Mouse (Mus musculus) midbrain, embryonic 13.5 days (tissue): Measurements from ENCODE around the gene Snw1. TPM values are rescaled to one million over a fixed set of nuclear protein-coding genes. Genes with fewer than 3 reads are reported as not detected.

Experiments used
- ATAC-seq: fragments of 200-750 bp; cut with Nextera tagmentation; 2 replicates; pipeline ENCODE4 v1.8.0; 2017; ENCODE audit warnings: mild to moderate bottlenecking, moderate TSS enrichment, moderate library complexity
- H3K27ac ChIP-seq: fragments of 300-500 bp; sonication (generic); 2 replicates; pipeline ENCODE4 v1.5.1; 2015; ENCODE audit warnings: inconsistent platforms, mild to moderate bottlenecking, moderate library complexity
- H3K27me3 ChIP-seq: fragments of 300-500 bp; sonication (generic); 2 replicates; pipeline ENCODE4 v1.6.1; 2015; ENCODE audit warnings: mild to moderate bottlenecking, inconsistent platforms
- H3K36me3 ChIP-seq: fragments of 300-500 bp; sonication (generic); 2 replicates; pipeline ENCODE4 v1.6.1; 2015; ENCODE audit warnings: mild to moderate bottlenecking, inconsistent platforms
- H3K4me1 ChIP-seq: fragments of 300-500 bp; sonication (generic); replicated peaks from 2 replicates; pipeline ENCODE4 v1.6.1; 2015; ENCODE audit warnings: inconsistent platforms
- H3K4me2 ChIP-seq: fragments of 300-500 bp; sonication (generic); replicated peaks from 2 replicates; pipeline ENCODE4 v1.6.1; 2015; ENCODE audit warnings: moderate library complexity, mild to moderate bottlenecking, inconsistent platforms
- H3K4me3 ChIP-seq: fragments of 300-500 bp; sonication (generic); replicated peaks from 2 replicates; pipeline ENCODE4 v1.5.1; 2015; ENCODE audit warnings: mild to moderate bottlenecking, inconsistent platforms
- H3K9ac ChIP-seq: fragments of 300-500 bp; sonication (generic); replicated peaks from 2 replicates; pipeline ENCODE4 v1.6.1; 2015; ENCODE audit warnings: mild to moderate bottlenecking, inconsistent platforms
- H3K9me3 ChIP-seq: fragments of 300-500 bp; sonication (generic); 2 replicates; pipeline ENCODE4 v1.6.1; 2016; ENCODE audit warnings: mild to moderate bottlenecking, inconsistent platforms
- WGBS: fragments of 180-500 bp; shearing (Covaris S2); methylation state at CpG from one replicate; pipeline ENCODE4 v1.1.7; 2015; 5-methylcytosine and 5-hydroxymethylcytosine counted together
- polyA plus RNA-seq: library from polyadenylated mRNA; unstranded; fragments of >200 nt; fragmentation: Nextera tagmentation; extraction: Ambion mirVana; gene quantifications from 2 replicates; pipeline ENCODE4 v1.2.1, GENCODE M21; 2015

Gene Snw1
- polyA plus RNA-seq, 1 experiment from 2014 or later, result 132 TPM

DNA sequence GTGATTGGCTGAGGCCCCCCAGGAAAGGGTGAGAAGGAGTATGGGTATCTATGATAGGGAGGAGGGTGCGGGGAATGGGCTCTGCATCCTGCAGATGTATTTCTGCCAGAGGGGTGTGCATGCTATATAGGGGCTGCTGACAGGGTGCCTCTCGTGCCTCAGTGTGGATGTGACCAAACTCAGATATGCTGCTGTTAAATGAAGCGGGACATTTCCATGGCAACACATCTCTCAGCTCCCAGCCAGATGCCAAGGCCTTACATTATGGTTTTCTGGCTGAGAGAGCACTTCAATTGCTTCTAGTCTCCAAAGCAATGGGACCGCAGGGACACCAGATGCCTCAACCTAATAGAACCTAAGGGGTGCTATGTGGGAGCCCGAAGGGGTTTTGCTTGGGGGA lies 53.2 kb downstream of the Snw1 start:
- 36% methylated on average over 5 of the region's 5 CpGs for WGBS
- peak overlapping the region; percentile 77 for H3K27ac ChIP-seq
- H3K9ac ChIP-seq, result no peak overlapping the region
- peaks cover 17% of the 10 kb centered on the region for H3K4me1 ChIP-seq
- H3K9me3 ChIP-seq, result no peaks in the 10 kb centered on the region
- peak; percentile 92 for ATAC-seq
- no peak overlapping the region for H3K4me3 ChIP-seq
- H3K27me3 ChIP-seq, result no peaks in the 10 kb centered on the region
- H3K4me2 ChIP-seq, result no peak overlapping the region
- H3K36me3 ChIP-seq, result peaks cover 12% of the 10 kb centered on the region; the same call in 1 of the 2 replicates

DNA sequence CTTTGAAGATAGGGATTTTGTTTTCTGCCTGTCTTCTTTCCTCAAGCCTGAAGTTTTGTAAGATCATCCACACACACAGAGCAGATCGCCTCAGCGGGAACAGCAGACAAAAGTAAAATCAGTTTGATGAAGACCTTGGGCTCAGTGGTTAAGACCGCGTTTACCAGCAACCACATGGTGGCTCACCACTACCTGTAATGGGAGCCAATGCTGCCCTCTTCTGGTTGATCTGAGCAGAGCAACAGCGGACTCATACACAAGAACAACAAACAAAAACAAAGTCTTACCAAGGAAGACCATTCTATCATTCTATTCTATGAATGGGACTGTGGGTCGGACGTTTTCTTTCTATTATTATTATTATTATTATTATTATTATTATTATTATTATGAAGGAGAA lies 55.4 kb downstream of the Snw1 start:
- WGBS, result 37% methylated on average over 7 of the region's 7 CpGs

DNA sequence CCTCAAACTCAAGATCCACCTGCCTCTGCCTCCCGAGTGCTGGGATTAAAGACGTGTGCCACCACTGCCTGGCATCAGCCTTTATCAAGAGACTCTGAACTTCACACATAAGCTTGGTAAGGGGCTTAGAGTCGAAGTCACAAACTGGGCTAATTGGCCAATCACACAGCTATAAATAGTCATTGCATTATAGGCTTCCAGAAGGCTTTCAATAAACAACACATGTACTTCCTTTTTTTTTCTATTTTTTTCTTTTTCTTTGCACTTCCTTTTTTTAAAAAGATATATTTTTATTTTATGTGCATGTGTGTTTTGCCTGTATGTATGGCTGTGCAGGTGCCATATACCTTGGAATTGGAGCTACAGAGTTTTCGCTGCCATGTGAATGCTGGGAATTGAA lies 56.7 kb downstream of the Snw1 start:
- Histone ChIP-seq H3K4me1 (peaks cover 14% of the 10 kb centered on the region), H3K27me3 (no peaks in the 10 kb centered on the region), H3K4me2 (no peak overlapping the region), H3K9ac (no peak overlapping the region), H3K36me3 (no peaks in the 10 kb centered on the region), H3K4me3 (no peak overlapping the region), H3K27ac (no peak overlapping the region), H3K9me3 (no peaks in the 10 kb centered on the region)
- 88% methylated on average over 4 of the region's 4 CpGs for WGBS
- no peak for ATAC-seq

More for the DNA sequence above, 55.4 kb downstream of the Snw1 start:
- no peak overlapping the region for H3K4me3 ChIP-seq
- H3K9ac ChIP-seq, result no peak overlapping the region
- peaks cover 14% of the 10 kb centered on the region for H3K4me1 ChIP-seq
- no peak overlapping the region for H3K4me2 ChIP-seq
- no peaks in the 10 kb centered on the region for H3K36me3 ChIP-seq
- H3K9me3 ChIP-seq, result no peaks in the 10 kb centered on the region
- H3K27me3 ChIP-seq, result no peaks in the 10 kb centered on the region
- no peak for ATAC-seq
- no peak overlapping the region for H3K27ac ChIP-seq

DNA sequence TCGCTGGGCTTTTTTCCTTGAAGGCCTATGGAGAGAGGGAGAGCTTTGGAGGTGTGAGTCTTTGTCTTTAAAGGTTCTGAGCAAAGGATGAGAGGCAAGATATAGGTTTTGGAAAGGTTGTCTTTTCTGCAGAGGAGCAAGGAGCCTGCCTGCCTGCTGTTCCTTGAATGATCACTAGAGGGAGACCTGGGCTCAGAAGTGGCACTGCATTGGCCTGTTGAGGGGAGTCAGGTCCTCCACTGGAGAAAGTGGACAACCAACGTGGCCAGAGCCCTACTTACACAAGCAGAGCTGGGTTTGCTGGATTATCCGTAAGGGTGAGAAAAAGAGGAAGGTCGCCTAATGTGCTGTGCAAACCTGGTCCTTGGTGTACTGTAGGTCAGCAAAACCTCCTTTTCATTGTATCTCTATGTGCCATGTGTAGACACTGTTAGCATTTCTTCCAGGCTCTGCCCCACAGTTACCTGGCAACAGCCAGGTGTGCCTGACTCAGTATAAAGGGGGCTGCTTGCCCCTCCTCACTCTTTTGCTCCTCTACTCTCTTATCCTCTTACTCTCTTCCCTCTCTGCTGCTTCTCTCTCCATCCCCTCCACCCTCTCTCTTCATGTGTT lies 58.8 kb downstream of the Snw1 start:
- Histone ChIP-seq H3K36me3 (no peaks in the 10 kb centered on the region), H3K4me1 (no peaks in the 10 kb centered on the region), H3K9me3 (no peaks in the 10 kb centered on the region), H3K4me2 (no peak overlapping the region), H3K9ac (no peak overlapping the region), H3K4me3 (no peak overlapping the region), H3K27ac (no peak overlapping the region), H3K27me3 (no peaks in the 10 kb centered on the region)
- ATAC-seq, result peak; percentile 75
- WGBS, result 32% methylated on average over 4 of the region's 4 CpGs

DNA sequence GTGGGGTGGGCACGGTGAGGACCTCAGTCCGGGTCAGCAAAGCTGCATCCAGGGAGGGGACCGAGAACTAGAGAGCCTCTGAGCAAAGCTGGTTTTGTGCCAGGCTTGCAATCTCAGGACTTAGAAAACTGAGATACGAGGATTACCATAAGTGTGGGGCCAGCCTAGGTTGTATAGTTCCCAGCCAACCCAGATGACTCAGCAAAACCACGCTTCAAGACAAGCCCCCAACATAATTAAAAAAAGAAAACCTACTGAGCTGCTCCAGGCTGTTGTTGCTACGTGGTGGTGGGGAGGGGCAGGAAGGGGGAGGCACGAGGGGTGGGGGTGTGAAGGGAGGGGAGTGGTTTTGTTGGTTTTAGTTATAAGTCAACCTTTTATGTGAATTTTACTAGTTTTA lies 61.1 kb downstream of the Snw1 start:
- no peaks in the 10 kb centered on the region for H3K36me3 ChIP-seq
- WGBS, result 69% methylated on average over 7 of the region's 7 CpGs
- H3K27ac ChIP-seq, result no peak overlapping the region
- no peak overlapping the region for H3K4me3 ChIP-seq
- H3K27me3 ChIP-seq, result no peaks in the 10 kb centered on the region
- H3K4me2 ChIP-seq, result no peak overlapping the region
- H3K9ac ChIP-seq, result no peak overlapping the region
- H3K4me1 ChIP-seq, result no peaks in the 10 kb centered on the region
- no peaks in the 10 kb centered on the region for H3K9me3 ChIP-seq
- no peak for ATAC-seq

DNA sequence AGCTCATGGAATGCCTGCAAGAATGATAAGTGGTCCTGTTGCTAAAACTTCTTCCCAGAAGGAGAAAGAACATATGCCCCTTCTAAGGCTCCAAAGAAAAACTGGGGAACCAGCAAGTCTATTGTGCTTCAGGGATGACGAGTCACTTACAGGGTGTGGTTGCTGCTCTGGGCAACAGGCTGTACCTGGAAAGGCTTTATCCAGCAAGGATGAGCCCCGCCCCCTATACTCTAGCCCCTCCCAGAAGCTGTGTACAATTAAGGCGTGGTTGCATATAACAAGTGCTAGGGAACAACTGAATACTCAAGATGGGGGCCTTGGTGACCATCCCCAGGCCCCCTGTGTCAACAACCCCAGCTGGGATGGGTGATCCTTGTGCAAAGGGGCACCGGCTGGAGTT lies 63.0 kb downstream of the Snw1 start:
- no peak overlapping the region for H3K4me2 ChIP-seq
- H3K4me3 ChIP-seq, result no peak overlapping the region
- no peaks in the 10 kb centered on the region for H3K27me3 ChIP-seq
- no peaks in the 10 kb centered on the region for H3K9me3 ChIP-seq
- WGBS, result 88% methylated on average over 4 of the region's 4 CpGs
- no peak overlapping the region for H3K27ac ChIP-seq
- no peaks in the 10 kb centered on the region for H3K4me1 ChIP-seq
- no peaks in the 10 kb centered on the region for H3K36me3 ChIP-seq
- no peak overlapping the region for H3K9ac ChIP-seq
- no peak for ATAC-seq

DNA sequence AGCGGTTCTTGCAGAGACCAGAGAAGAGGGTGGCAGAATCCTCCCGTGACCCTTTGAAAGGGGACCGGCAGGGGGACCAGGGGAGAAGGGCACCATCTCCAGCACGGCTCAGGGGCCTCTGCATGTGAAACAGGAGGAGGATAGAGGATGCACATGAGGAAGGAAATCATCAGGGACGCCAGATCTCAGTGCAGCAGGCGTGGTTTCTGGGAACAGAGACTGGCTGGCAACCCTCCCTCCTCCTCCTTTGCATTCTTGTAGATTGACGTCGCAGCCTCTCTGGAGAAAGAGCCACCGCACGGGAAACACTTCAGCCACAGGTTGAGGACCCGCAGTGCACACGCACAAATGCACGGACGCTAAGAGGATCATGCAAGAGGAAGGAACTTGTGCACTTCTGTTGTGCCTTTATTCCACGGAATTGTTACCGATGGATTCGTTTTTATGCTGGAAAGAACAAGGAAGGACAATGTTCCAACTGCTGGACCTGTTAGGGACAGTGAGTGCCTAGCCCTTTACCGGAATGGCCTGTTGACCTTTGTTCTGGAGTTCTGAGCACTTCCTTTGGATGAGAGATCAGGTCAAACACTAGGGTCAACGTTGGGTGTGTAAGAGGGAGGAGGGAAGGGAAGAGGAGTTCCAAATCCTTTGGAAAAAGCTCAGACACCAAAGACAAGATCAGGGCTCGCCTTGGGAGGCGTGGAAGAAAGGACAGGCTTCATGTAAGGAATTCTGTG lies 64.0 kb downstream of the Snw1 start:
- WGBS, result 43% methylated on average over 21 of the region's 21 CpGs
- H3K27ac ChIP-seq, result no peak overlapping the region
- H3K36me3 ChIP-seq, result no peaks in the 10 kb centered on the region
- H3K27me3 ChIP-seq, result no peaks in the 10 kb centered on the region
- no peaks in the 10 kb centered on the region for H3K9me3 ChIP-seq
- no peak overlapping the region for H3K4me3 ChIP-seq
- ATAC-seq, result no peak
- no peak overlapping the region for H3K4me2 ChIP-seq
- no peaks in the 10 kb centered on the region for H3K4me1 ChIP-seq
- H3K9ac ChIP-seq, result no peak overlapping the region

DNA sequence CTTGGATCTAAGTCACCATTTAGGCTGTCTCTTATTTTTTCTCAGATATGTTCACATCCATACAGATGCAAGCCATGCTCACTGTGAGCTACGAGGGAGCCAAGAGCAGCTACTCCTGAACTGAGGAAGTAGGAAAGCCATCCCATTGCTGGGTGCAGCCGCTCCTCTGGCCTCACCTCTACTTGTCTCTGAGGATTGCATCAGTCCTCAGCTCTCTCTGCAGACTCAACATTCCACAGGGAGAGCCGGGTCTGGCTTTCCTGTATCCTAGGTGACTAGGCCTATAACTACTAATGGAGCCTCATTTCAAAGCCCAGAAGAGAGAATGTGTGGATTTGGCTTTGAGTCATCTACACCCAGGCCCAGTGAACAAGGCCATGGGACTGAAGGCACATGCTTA lies 66.4 kb downstream of the Snw1 start:
- WGBS, result 74% methylated on average over 3 of the region's 3 CpGs
- Histone ChIP-seq H3K4me3 (no peak overlapping the region), H3K9ac (no peak overlapping the region), H3K4me1 (no peaks in the 10 kb centered on the region), H3K4me2 (no peak overlapping the region), H3K27ac (no peak overlapping the region), H3K27me3 (no peaks in the 10 kb centered on the region), H3K36me3 (no peaks in the 10 kb centered on the region), H3K9me3 (no peaks in the 10 kb centered on the region)
- ATAC-seq, result no peak

DNA sequence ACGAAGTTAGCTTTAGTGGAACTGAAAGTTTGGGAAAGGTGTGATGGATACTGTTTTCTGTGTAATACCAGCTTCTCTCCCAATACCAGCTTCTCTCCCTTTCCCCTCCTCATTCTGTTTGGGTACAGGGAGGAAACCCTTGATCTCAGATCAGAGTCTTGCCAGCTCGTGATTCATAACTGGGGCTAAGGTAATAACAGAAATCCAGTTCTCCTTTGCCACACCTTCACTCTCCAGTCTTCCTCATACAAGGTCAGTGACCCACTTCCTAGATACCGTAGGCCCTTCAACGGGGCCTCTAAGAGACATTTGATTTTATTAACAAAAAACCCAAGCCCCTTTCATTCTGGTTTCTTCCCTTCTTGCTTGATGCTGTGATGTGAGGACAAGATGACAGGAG lies 66.9 kb downstream of the Snw1 start:
- ATAC-seq, result no peak
- Histone ChIP-seq H3K27ac (no peak overlapping the region), H3K9me3 (no peaks in the 10 kb centered on the region), H3K4me2 (no peak overlapping the region), H3K4me1 (no peaks in the 10 kb centered on the region), H3K9ac (no peak overlapping the region), H3K36me3 (no peaks in the 10 kb centered on the region), H3K4me3 (no peak overlapping the region), H3K27me3 (no peaks in the 10 kb centered on the region)
- 89% methylated on average over 4 of the region's 4 CpGs for WGBS

DNA sequence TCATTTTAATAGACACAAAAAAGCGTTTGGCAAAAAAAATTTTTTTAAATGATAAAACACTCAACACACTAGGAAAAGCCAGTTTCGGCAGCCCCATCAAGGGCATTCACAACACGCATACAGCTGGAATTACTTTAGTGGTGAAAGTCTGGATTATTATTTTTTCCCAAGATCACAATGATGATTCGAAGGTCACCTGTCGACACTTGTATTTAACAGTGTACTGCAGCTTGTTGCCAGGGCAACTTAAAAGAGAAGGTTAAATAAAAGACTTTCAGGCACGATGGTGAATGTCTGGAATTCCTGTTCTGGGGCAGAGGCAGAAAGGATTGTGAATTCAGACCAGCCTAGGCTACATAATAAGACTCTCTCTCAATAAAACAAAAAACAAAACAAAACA lies 70.2 kb downstream of the Snw1 start:
- Histone ChIP-seq H3K4me1 (no peaks in the 10 kb centered on the region), H3K4me3 (no peak overlapping the region), H3K27me3 (no peaks in the 10 kb centered on the region), H3K9ac (no peak overlapping the region), H3K27ac (no peak overlapping the region), H3K36me3 (no peaks in the 10 kb centered on the region), H3K9me3 (no peaks in the 10 kb centered on the region), H3K4me2 (no peak overlapping the region)
- WGBS, result 54% methylated on average over 6 of the region's 6 CpGs
- no peak for ATAC-seq

DNA sequence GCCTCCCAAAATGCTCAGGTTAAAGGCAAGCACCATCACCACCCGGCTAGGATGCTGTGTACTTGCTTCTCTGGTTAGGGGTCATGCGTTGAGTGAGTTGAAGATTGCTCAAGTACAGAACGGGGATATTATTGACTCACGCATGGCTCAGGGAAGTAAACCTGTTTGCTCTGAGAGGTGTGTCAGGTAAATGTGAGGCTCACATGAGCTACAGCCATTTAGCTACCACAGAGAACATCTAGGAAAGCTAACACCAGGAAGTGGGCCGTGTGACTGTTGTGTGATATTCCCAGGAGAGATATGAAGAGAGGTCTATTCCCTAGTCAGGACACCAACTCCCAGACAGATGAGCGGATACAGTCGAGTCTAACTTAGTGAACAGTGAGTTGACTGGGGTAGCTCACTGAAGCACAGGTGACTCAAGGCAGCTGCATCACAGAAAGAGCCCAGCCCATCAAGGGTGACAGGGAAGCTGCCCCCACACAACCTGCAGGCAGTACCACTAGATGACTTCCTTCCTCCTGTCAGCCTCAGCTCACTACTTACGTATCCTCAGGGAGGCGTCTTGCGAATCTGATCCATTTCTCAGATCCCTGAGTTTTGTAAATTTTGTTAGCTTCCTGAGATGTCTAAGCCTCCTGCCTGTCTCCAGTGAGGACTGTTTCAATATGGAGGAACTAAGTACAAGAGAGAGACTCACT lies 72.8 kb downstream of the Snw1 start:
- Histone ChIP-seq H3K4me1 (no peaks in the 10 kb centered on the region), H3K27me3 (no peaks in the 10 kb centered on the region), H3K27ac (no peak overlapping the region), H3K9me3 (no peaks in the 10 kb centered on the region), H3K36me3 (no peaks in the 10 kb centered on the region), H3K4me2 (no peak overlapping the region), H3K4me3 (no peak overlapping the region), H3K9ac (no peak overlapping the region)
- ATAC-seq, result no peak
- 91% methylated on average over 10 of the region's 10 CpGs for WGBS
